Mouse (Mus musculus) spleen, adult 12 weeks (tissue): ENCODE measurements around the gene Asb17.
A peak's percentile ranks its signal among the peaks of the same experiment; 100 is the strongest.
"Not testable (repeated sequence)": the region's sequence is repeated elsewhere in the genome, so short reads cannot be mapped to it uniquely, and the experiment has no call there.

Source experiments
- DNase-seq: peaks from one replicate; pipeline ENCODE4 v3.0.0; 2022; ENCODE audit warnings: low spot score

Gene Asb17

DNA sequence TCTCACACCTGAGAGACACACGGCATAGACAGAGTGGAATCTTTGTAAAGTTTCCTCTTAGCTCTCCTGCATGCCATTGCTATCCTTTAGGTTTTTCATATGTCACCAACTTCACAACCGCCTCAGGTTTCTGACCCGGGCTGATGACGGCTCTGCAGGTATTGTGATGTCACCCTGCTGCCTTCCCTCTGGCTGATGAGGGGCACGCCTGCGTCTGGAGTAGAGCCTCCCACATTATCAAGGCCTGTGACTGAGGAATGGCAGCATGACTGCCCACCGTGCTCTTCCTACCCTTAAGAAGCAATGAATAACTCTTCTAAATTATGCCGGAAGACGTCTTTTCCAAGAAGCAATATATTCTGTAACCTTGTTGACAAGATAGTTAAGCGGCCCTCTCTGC, at the start of gene Asb17:
TSS of gene Asb17 (plus strand) at position 180 of the 400 bp plus-strand sequence.
- DNase-seq, result no peak

GRCm38 (mm10) chr3:153797574-153797973, 46.4 kb upstream of the Asb17 start:
- no peak for DNase-seq

GRCm38 (mm10) chr3:153799603-153800002, 44.4 kb upstream of the Asb17 start:
- DNase-seq, result no peak

DNA sequence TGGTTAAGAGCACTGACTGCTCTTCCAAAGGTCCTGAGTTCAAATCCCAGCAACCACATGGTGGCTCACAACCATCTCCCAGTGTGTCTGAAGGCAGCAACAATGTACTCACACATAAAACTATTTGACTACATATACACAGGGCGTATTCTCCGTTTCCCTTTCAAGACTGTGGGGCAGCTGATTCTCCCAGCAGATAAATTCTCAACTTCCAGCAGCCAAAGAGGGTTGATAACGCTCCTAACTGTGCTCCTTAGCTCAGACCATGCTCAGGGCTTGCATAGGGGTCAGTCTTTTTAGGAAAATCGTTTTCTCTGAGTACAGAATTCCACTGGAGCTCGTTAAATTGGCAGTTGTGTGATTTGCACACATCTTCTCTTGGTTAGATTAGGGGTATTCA, 43.3 kb upstream of the Asb17 start:
- no peak for DNase-seq

DNA sequence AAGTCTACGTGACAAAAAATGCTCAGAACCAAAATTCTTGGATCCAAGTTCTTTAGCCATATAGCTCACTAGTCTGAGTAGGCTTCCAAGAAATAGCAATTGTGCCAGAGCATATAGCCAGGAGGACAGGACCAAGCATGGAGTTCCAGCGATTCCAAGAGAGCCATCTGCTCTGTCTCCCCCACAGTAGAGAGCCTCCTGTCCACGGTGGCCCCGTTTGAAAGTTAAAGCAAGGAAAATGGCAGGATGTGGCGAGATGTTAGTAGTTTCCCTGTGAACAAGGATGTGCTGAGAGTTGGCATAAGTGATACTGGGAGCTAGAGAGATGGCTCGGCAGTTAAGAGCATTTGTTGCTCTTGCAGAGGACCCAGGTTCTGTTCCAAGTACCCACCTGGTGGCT, 42.5 kb upstream of the Asb17 start:
- no peak for DNase-seq

- no peak for DNase-seq
Measured at GRCm38 (mm10) chr3:153802640-153803039, 41.4 kb upstream of the Asb17 start.

DNA sequence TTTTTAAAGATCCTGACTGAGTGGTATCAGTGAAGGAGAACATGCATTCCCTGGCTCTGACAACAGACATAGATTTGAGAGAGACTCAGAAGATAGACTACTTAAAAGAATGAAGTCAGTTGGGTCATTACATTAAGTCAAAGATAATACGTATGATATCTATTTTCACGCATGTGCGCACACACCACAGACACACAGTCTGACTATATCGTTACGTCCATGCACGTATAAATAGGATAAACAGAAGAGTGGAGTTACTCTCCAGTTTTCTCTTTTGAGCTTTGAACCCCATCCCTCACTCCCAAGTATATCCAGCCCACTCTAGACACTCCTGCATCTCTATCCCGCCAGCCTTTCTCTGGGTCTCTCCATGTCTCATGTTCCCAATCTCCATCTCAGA, 40.0 kb upstream of the Asb17 start:
- DNase-seq, result no peak

GRCm38 (mm10) chr3:153806077-153806772, 37.8 kb upstream of the Asb17 start:
- peak; percentile 65 for DNase-seq

GRCm38 (mm10) chr3:153806773-153807443, 37.1 kb upstream of the Asb17 start:
- DNase-seq, result no peak

- DNase-seq, result no peak
Measured at GRCm38 (mm10) chr3:153807444-153808149, 36.4 kb upstream of the Asb17 start.

- no peak for DNase-seq
Measured at GRCm38 (mm10) chr3:153808406-153808805, 35.6 kb upstream of the Asb17 start.

GRCm38 (mm10) chr3:153814026-153814425, 30.0 kb upstream of the Asb17 start:
- DNase-seq, result no peak

DNA sequence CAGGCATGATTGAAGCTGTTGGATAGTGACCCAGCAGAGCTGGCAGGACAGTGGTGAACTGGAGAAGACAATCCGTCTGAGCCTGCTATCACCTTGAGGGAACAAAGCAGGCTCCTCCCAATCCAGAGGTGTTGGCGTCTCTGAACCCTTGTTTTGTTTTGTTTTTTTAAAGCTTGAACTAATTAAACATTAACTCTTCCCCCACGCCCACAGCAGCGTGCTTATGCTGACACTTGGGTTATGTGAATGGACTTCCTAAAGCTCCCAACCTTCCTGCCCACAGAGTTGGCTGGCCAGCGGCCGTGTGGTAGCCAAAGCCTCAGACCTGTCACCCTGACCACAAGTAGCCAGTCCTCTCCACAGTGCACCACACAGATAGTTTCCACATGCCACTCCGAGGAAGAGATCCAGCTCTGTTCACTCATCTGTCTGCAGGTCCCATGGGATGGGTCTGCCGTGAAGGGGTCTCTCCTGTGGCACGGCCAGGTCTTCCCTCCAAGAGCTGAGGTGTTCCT, 26.6 kb upstream of the Asb17 start:
- no peak for DNase-seq

DNA sequence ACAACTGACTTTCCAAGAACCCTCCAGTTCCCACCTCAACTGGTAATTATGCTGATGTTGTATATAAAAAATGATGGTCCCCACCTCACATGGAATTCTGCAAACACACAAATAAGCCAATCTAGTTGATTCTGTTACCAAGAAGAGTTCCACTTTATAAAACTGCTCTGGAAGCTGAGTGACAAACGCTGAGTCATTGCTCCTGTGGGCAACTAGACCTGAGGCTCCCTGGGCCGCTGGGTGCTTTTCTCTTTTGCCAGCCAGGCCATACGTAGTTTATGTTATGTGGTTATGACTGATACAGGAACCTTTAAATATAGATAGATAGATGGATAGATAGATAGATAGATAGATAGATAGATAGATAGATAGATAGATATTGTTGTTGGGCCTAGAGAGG, 25.3 kb upstream of the Asb17 start:
- no peak for DNase-seq

DNA sequence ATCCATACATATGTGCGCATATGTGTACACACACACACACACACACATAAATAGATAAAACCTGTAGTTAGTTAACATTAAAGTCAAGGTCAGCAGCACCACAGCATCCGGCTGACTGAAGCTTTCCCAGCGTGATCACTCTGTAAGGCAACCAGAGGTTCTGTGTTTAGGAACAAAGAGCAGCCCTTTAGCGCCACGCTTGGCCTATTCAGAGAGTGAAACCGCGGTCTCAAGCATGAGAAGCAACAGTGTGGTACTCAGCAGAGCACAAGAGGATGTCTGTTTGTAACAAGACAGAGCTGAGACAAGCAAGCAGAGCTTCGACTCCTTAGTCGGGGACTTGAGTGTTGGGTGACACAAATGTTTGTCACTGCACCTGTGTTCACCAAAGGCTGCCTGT, 24.6 kb upstream of the Asb17 start:
- DNase-seq, result no peak

GRCm38 (mm10) chr3:153823671-153824515, 20.1 kb upstream of the Asb17 start:
- no peak for DNase-seq

DNA sequence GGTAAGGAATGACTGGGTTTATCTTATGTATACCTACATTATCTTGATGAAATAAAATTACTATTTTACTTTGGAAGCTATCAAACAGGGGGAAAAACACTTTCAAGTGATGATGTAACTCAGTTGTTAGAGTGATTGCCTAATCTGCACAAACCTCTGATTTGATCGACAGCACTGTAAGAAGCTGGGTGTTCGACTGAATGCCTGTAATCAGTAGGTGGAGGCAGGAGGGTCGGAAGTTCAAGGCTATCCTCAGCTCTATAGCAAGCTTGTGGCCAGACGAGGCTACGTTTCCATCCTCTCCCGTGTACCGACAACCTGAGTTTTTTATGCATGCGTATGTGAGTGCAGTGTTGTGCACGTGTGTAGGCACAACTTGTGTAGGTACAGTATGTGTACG, 18.8 kb upstream of the Asb17 start:
- DNase-seq, result no peak

- no peak for DNase-seq
Measured at GRCm38 (mm10) chr3:153826616-153827015, 17.4 kb upstream of the Asb17 start.

GRCm38 (mm10) chr3:153829788-153830187, 14.2 kb upstream of the Asb17 start:
- DNase-seq, result not testable (repeated sequence)

GRCm38 (mm10) chr3:153831014-153831872, 12.8 kb upstream of the Asb17 start:
- DNase-seq, result peak; percentile 14
